8 mouse cellular contexts compared by ENCODE assay signal in the genomic region with DNA sequence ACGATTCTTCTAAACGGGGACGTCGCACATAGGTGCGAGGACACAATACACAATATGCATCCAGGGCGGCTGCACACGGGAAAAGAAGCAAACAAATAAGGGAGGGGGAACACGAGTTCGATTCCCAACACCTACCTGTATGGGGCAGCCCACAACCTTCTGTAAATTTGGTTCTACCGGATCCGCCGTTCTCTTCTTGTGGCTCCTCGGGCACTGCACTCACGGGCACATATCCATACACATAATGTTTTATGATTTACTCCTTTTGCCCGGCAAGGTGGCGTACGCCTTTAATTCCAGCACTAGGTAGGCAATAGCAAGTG. TPM values are rescaled to one million over a fixed set of nuclear protein-coding genes. Genes with fewer than 3 reads are reported as not detected.
DNase-seq lines count a peak whose midpoint lies in the region; ATAC-seq and TF ChIP-seq lines count a peak whose summit lies in the region.

No protein-coding gene starts in this region.

- no peak for DNase-seq in heart, postnatal 14 days
- DNase-seq in left cerebral cortex, adult 9 months (ENCODE audit: low spot score in 2 of 2): no peak
- no peak for DNase-seq in gastrocnemius, adult 18-20 months (ENCODE audit: low spot score)
- DNase-seq in natural killer cell, adult 2 months (ENCODE audit: low spot score in 2 of 2): no peak

- H3K36me3 ChIP-seq in heart, embryonic 16.5 days (ENCODE audit: control insufficient read depth, insufficient read depth): no peaks in the 10 kb centered on the region
- H3K36me3 ChIP-seq in hindbrain, embryonic 15.5 days: no peaks in the 10 kb centered on the region
- H3K36me3 ChIP-seq in midbrain, embryonic 13.5 days: no peaks in the 10 kb centered on the region

- peak overlapping the region; percentile 92 for H3K27ac ChIP-seq in heart, embryonic 16.5 days (ENCODE audit: low read length)
- H3K27ac ChIP-seq in bone marrow, adult 2 months (ENCODE audit: control insufficient read depth, insufficient read depth, low read depth, low read length, poor library complexity): peak overlapping the region; percentile 8
- H3K27ac ChIP-seq in hindbrain, embryonic 15.5 days (replicated peaks): peak overlapping the region; percentile 82
- H3K27ac ChIP-seq in midbrain, embryonic 13.5 days: peak overlapping the region; percentile 80

- WGBS in heart, embryonic 16.5 days: 7% methylated on average over 17 of the region's 17 CpGs
- WGBS in bone marrow, adult 2 months: 11% methylated on average over 17 of the region's 17 CpGs
- 9% methylated on average over 17 of the region's 17 CpGs for WGBS in hindbrain, embryonic 15.5 days
- WGBS in midbrain, embryonic 13.5 days: 11% methylated on average over 17 of the region's 17 CpGs

- intact Hi-C loops in heart, postnatal 14 days (cut with DNase I): no loop called here

- ATAC-seq in heart, embryonic 16.5 days (replicated peaks; ENCODE audit: extremely low read depth, insufficient read depth, low FRiP score): 0 out of 2 replicates have a peak, but pooled peaks have one; percentile 0
- ATAC-seq in hindbrain, embryonic 15.5 days (ENCODE audit: low FRiP score, low read depth): peak; percentile 66
- peak; percentile 71 for ATAC-seq in midbrain, embryonic 13.5 days

- H3K9ac ChIP-seq in heart, embryonic 16.5 days (ENCODE audit: low read length): peak overlapping the region; percentile 98
- peak overlapping the region; percentile 85 for H3K9ac ChIP-seq in hindbrain, embryonic 15.5 days
- peak overlapping the region; percentile 90 for H3K9ac ChIP-seq in midbrain, embryonic 13.5 days (replicated peaks)

- no peak for TF ChIP-seq POLR2A in bone marrow, adult 2 months (IDR thresholded peaks at IDR 0.05; ENCODE audit: borderline replicate concordance, control insufficient read depth, low read depth, low read length)

- H3K27me3 ChIP-seq in heart, embryonic 16.5 days (ENCODE audit: control insufficient read depth, insufficient read depth, low read length): no peaks in the 10 kb centered on the region
- no peaks in the 10 kb centered on the region for H3K27me3 ChIP-seq in hindbrain, embryonic 15.5 days
- H3K27me3 ChIP-seq in midbrain, embryonic 13.5 days: 0 out of 2 replicates have a peak, but pooled peaks cover 3% of the 10 kb centered on the region

- peak overlapping the region; percentile 90 for H3K4me3 ChIP-seq in heart, embryonic 16.5 days (ENCODE audit: low read length)
- peak overlapping the region; percentile 72 for H3K4me3 ChIP-seq in bone marrow, adult 2 months (replicated peaks; ENCODE audit: control insufficient read depth, low read depth, low read length)
- H3K4me3 ChIP-seq in hindbrain, embryonic 15.5 days: peak overlapping the region; percentile 96
- peak overlapping the region; percentile 88 for H3K4me3 ChIP-seq in midbrain, embryonic 13.5 days (replicated peaks)

- no peak for TF ChIP-seq CTCF in bone marrow, adult 2 months (IDR thresholded peaks at IDR 0.05; ENCODE audit: control insufficient read depth, insufficient read depth, low read length)

- peak overlapping the region; percentile 84 for H3K4me2 ChIP-seq in heart, embryonic 16.5 days (ENCODE audit: low read depth, low read length)
- peak overlapping the region; percentile 72 for H3K4me2 ChIP-seq in hindbrain, embryonic 15.5 days
- peak overlapping the region; percentile 85 for H3K4me2 ChIP-seq in midbrain, embryonic 13.5 days (replicated peaks)

- no peaks in the 10 kb centered on the region for H3K9me3 ChIP-seq in heart, embryonic 16.5 days (replicated peaks; ENCODE audit: control insufficient read depth, low read length)
- no peaks in the 10 kb centered on the region for H3K9me3 ChIP-seq in hindbrain, embryonic 15.5 days
- no peaks in the 10 kb centered on the region for H3K9me3 ChIP-seq in midbrain, embryonic 13.5 days

- H3K4me1 ChIP-seq in heart, embryonic 16.5 days (ENCODE audit: control insufficient read depth, insufficient read depth, low read length): peaks cover 38% of the 10 kb centered on the region
- H3K4me1 ChIP-seq in bone marrow, adult 2 months (ENCODE audit: control insufficient read depth, insufficient read depth, low read length): peaks cover 6% of the 10 kb centered on the region
- peaks cover 45% of the 10 kb centered on the region for H3K4me1 ChIP-seq in hindbrain, embryonic 15.5 days (replicated peaks)
- H3K4me1 ChIP-seq in midbrain, embryonic 13.5 days (replicated peaks): peaks cover 46% of the 10 kb centered on the region

RNA-seq across cellular contexts. Expression of a gene that starts 0.3 kb away (rescaled TPM):
- polyA plus RNA-seq in heart, embryonic 16.5 days (2015; fragmentation: Nextera tagmentation; extraction: Ambion mirVana): 17.4 and 19.4 TPM in 2 replicates
- 100 to 1,000 TPM; 147 to 166 TPM for total RNA-seq in heart, postnatal 14 days (2021)
- polyA plus RNA-seq in bone marrow, adult 2 months (2011; ENCODE audit: insufficient read depth, insufficient read length, low replicate concordance, missing spikeins): 24.4 and 33.3 TPM in 2 replicates
- 20.0 and 22.9 TPM in 2 replicates for polyA plus RNA-seq in hindbrain, embryonic 15.5 days (2015; fragmentation: Nextera tagmentation; extraction: Ambion mirVana)
- 22.9 and 23.2 TPM in 2 replicates for polyA plus RNA-seq in midbrain, embryonic 13.5 days (2015; fragmentation: Nextera tagmentation; extraction: Ambion mirVana)
- 10 to 100 TPM; 58.2 to 78.2 TPM for total RNA-seq in gastrocnemius, adult 18-20 months (2021)

RNA-seq across cellular contexts. Expression of a gene that starts 12.7 kb away (rescaled TPM):
- polyA plus RNA-seq in heart, embryonic 16.5 days (2015; fragmentation: Nextera tagmentation; extraction: Ambion mirVana): 325 and 345 TPM in 2 replicates
- total RNA-seq in heart, postnatal 14 days (2021): 100 to 1,000 TPM; 556 to 621 TPM
- polyA plus RNA-seq in bone marrow, adult 2 months (2011; ENCODE audit: insufficient read depth, insufficient read length, low replicate concordance, missing spikeins): 502 and 942 TPM in 2 replicates
- polyA plus RNA-seq in hindbrain, embryonic 15.5 days (2015; fragmentation: Nextera tagmentation; extraction: Ambion mirVana): 342 and 359 TPM in 2 replicates
- polyA plus RNA-seq in midbrain, embryonic 13.5 days (2015; fragmentation: Nextera tagmentation; extraction: Ambion mirVana): 416 and 429 TPM in 2 replicates
- 100 to 1,000 TPM; 465 to 471 TPM for total RNA-seq in gastrocnemius, adult 18-20 months (2021)

RNA-seq across cellular contexts. Expression of a gene that starts 28.5 kb away (rescaled TPM):
- 2.6 and 3.4 TPM in 2 replicates for polyA plus RNA-seq in heart, embryonic 16.5 days (2015; fragmentation: Nextera tagmentation; extraction: Ambion mirVana)
- total RNA-seq in heart, postnatal 14 days (2021): 10 to 100 TPM; 25.1 to 27.6 TPM
- 41.8 and 100 TPM in 2 replicates for polyA plus RNA-seq in bone marrow, adult 2 months (2011; ENCODE audit: insufficient read depth, insufficient read length, low replicate concordance, missing spikeins)
- 19.0 and 20.6 TPM in 2 replicates for polyA plus RNA-seq in hindbrain, embryonic 15.5 days (2015; fragmentation: Nextera tagmentation; extraction: Ambion mirVana)
- 16.8 and 18.0 TPM in 2 replicates for polyA plus RNA-seq in midbrain, embryonic 13.5 days (2015; fragmentation: Nextera tagmentation; extraction: Ambion mirVana)
- 10 to 100 TPM; 11.3 to 11.8 TPM for total RNA-seq in gastrocnemius, adult 18-20 months (2021)

Comparison
In these comparisons a context has a peak if more than half of its experiments do, and no peak if none do; other contexts are left out.
1. ATAC-seq: peak in every context shown above with its lines; median percentile 71 in midbrain, embryonic 13.5 days; 66 in hindbrain, embryonic 15.5 days; 0 in heart, embryonic 16.5 days.
2. H3K27ac ChIP-seq: peak in every context shown above with its lines; median percentile 92 in heart, embryonic 16.5 days; 82 in hindbrain, embryonic 15.5 days; 80 in midbrain, embryonic 13.5 days; 8 in bone marrow, adult 2 months.